Mouse (Mus musculus): ENCODE measurements around the gene Rcn2. TPM values are rescaled to one million over a fixed set of nuclear protein-coding genes. Genes with fewer than 3 reads are reported as not detected.

Gene Rcn2
- total RNA-seq (2023; ENCODE audit: inconsistent age), result 23.9 to 28.3 TPM (median 26.2 TPM) in 4 replicates

DNA sequence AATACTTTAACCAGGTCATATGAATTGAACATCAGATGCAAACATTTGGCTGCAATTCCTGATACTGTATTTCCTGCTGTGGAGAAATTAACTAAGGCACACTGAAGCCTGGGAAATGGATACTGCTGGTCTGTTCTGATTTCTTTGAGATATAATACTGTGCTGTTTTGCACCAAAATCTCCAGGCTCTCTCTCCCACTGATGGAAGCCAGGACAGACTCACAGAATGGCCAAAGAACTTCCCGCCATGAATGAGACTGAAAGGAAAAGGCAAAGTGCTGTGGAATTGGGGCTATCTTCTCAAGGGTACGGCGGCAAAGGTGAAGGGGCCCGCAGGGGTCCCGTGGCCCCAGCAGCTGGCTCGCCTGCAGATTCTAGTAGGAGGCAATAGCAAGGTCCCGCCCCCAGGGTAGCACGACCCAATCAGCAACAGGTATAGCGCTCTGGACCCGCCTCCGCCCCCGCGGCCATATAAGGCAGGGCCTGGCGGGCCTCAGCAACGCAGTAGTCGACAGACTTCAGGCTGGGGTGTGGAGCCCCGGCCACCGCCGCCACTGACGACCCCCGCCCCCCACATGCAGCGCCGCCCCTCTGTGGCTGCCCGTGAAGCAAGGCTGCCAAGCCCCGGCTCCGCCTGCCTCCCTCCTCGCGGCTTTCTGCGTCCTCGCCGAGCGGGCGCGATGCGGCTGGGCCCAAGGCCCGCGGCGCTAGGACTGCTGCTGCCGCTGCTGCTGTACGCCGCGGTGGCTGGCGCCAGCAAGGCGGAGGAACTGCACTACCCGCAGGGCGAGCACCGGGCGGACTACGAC is at the start of gene Rcn2:
Gene Rcn2, plus strand, starts transcription at position 474 of the 809 bp plus-strand sequence.

DNA sequence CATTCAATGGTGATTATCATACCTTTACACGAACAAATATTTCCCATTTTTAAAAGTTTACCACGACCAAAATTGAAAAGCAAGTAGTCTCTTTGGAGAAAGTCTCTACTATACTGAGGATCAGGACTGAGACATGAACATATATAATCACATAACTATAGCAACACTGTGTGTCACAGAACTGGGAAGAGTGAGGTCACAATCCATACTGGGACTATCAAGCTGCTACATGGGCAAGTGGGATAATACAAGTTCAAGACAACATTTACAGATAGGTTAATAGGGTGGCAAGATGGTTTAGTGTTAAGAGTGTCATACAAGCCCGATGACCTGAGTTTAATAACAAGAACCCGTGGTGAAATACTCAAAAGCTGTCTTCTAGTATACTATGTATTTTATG is 31.2 kb upstream of the Rcn2 start, which contains the start of gene 4930563M21Rik:
Gene 4930563M21Rik, minus strand, starts transcription at position 101 of the 400 bp plus-strand sequence.

DNA sequence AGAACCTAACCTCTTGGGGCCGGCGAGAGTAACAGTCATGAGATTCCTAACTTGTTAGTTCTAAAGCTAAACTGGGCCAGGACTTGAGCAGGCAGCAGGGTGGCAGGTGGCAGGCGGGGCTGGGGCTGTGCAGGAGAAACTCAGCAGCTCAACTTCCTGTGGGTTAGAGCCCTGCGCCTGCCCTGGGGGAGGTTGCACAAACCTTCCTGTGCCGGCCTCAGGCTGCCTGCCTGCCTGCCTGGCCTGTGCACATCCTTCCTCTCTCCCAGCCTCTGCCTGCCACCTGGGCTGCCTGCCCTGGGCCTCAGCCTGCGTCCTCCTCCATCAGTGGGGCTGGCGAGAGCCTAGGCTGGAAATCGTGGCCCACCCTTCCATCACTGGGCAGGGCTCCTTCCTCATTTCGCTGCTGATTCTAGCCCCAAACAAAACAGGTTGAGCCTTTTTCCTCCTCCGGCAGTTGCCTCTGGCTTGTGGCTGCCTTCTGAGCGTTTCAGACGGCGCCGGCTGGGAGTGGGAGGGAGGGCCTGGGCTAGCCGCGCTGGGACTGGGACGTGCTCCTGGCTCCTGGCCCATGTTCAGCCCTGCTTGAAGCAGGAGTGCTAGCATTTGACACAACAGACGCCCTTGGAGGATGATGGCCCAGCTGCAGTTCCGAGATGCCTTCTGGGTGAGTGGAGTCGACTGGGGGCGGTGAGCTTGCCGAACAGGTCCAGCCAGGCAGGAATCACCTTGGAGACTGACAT is 48.3 kb downstream of the Rcn2 start, which contains the start of gene Pstpip1:
Gene Pstpip1, plus strand, starts transcription at position 185 of the 743 bp plus-strand sequence.

Other genes starting within 250 kb of the Rcn2 start
- 27.0 to 33.4 TPM (median 30.4 TPM) in 4 replicates for gene Scaper, start 103.7 kb upstream of the Rcn2 start, total RNA-seq (2023; ENCODE audit: inconsistent age)
- gene 4930563M21Rik, start 31.3 kb upstream of the Rcn2 start, total RNA-seq (2023; ENCODE audit: inconsistent age), result not detected in 4 replicates
- 108 to 125 TPM (median 119 TPM) in 4 replicates for gene Pstpip1, start 48.1 kb downstream of the Rcn2 start, total RNA-seq (2023; ENCODE audit: inconsistent age)
- 9.2 to 12.2 TPM (median 10.3 TPM) in 4 replicates for gene Tspan3, start 123.6 kb downstream of the Rcn2 start, total RNA-seq (2023; ENCODE audit: inconsistent age)